Mouse (Mus musculus): ENCODE measurements around the gene Mxra8. TPM values are rescaled to one million over a fixed set of nuclear protein-coding genes. Genes with fewer than 3 reads are reported as not detected.

The Mxra8 gene
- 28.3 and 35.4 TPM in 2 replicates for polyA plus RNA-seq (2015; fragmentation: Nextera tagmentation; extraction: Ambion mirVana)

DNA sequence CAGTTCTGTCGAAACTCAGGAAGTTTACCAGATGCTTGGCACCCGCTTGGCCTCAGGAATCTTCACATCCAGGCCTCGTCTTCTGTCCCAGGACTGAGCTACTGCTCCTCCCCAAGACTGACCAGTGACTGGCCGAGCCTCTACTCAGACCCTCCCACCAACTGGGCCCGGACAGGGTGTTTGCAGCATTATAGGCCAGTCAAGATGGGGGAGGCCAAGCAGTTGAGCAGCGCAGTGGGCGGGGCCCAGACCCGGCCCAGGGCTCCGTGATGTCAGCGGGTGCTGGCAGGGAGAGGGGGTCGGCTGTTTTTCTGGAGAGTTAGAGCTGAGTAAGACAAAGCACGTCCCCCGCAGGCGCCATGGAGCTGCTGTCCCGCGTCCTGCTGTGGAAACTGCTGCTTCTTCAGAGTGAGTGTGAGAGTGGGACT lies at the start of gene Mxra8:
Gene Mxra8, plus strand, starts transcription at position 198 of the 428 bp plus-strand sequence.
- Histone ChIP-seq H3K9ac (replicated peaks) (peak within 1 kb of the TSS; percentile 33; the same call in 1 of the 2 replicates), H3K4me2 (peak within 1 kb of the TSS; percentile 63), H3K27ac (replicated peaks) (peak within 1 kb of the TSS; percentile 58), H3K27me3 (replicated peaks) (peaks cover 13% of the 10 kb centered on the region), H3K4me1 (peaks cover 18% of the 10 kb centered on the region), H3K4me3 (replicated peaks) (peak within 1 kb of the TSS; percentile 36), H3K9me3 (replicated peaks) (no peaks in the 10 kb centered on the region), H3K36me3 (no peaks in the 10 kb centered on the region)
- WGBS: 5% methylated on average over 16 of the region's 16 CpGs
- peak; percentile 50; the same call in 1 of the 2 replicates for ATAC-seq (ENCODE audit: low FRiP score)

DNA sequence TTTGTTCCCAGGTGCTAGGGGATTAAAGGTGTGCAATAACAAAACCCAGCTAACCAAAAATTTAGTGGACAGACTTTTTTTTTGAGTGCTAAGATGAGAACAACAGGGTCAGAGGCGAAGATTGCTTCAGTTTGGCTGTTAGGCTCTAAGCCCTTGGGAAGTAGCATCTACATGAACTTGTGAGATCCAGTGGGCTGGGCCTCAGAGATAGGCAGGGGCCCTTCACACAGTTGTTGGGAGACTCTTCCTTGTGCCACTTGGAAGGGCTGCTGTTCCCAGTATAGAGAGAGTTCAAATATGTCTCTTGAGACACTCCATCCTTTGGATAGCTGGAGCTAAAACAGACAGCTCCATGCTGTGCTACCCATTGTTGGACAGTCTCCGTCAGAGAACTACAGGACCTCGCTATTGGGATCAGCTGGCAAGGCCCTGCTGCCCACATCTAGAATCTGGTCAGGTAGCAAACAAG lies 49.4 kb upstream of the Mxra8 start, which contains the start of gene Ankrd65:
Gene Ankrd65, plus strand, starts transcription at position 419 of the 469 bp plus-strand sequence.
- WGBS: 81% methylated on average over 3 of the region's 3 CpGs
- no peak within 1 kb of the TSS for H3K27ac ChIP-seq (replicated peaks)
- no peak within 1 kb of the TSS for H3K9ac ChIP-seq (replicated peaks)
- H3K4me1 ChIP-seq: peaks cover 7% of the 10 kb centered on the region
- H3K9me3 ChIP-seq (replicated peaks): no peaks in the 10 kb centered on the region
- no peak within 1 kb of the TSS for H3K4me3 ChIP-seq (replicated peaks)
- H3K36me3 ChIP-seq: no peaks in the 10 kb centered on the region
- H3K27me3 ChIP-seq (replicated peaks): no peaks in the 10 kb centered on the region
- ATAC-seq (ENCODE audit: low FRiP score): no peak
- no peak within 1 kb of the TSS for H3K4me2 ChIP-seq

DNA sequence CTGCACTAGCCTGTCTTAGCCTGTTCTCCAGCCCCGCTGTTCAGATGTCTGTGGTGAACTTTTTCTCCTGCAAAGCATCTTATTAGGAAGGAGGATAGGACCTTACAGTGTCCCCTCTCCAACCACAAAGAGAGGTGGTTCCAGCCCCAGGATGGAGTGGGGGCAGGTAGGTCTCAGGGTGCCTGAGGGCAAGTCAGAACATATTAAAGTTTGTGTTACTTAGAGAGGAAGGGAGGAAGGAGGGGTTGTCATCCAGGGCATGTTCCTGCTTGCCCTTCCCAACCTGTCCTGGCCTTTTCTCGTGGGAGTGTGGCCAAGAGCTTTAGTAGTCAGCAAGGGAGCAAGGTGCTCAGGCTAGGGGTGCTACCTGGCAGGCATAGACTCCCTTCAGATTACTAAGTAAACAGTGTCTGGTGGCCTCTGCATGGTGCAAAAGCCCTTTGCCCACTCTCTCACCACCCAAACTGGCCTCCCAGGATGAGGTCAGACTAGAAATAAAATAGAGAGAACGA lies 48.8 kb upstream of the Mxra8 start:
- ATAC-seq (ENCODE audit: low FRiP score): no peak
- Histone ChIP-seq H3K4me1 (0 out of 2 replicates have a peak, but pooled peaks cover under 1% of the 10 kb centered on the region), H3K9me3 (replicated peaks) (no peaks in the 10 kb centered on the region), H3K9ac (replicated peaks) (no peak overlapping the region), H3K27ac (replicated peaks) (no peak overlapping the region), H3K4me2 (no peak overlapping the region), H3K36me3 (no peaks in the 10 kb centered on the region), H3K27me3 (replicated peaks) (no peaks in the 10 kb centered on the region), H3K4me3 (replicated peaks) (no peak overlapping the region)
- 78% methylated on average over 3 of the region's 3 CpGs for WGBS

DNA sequence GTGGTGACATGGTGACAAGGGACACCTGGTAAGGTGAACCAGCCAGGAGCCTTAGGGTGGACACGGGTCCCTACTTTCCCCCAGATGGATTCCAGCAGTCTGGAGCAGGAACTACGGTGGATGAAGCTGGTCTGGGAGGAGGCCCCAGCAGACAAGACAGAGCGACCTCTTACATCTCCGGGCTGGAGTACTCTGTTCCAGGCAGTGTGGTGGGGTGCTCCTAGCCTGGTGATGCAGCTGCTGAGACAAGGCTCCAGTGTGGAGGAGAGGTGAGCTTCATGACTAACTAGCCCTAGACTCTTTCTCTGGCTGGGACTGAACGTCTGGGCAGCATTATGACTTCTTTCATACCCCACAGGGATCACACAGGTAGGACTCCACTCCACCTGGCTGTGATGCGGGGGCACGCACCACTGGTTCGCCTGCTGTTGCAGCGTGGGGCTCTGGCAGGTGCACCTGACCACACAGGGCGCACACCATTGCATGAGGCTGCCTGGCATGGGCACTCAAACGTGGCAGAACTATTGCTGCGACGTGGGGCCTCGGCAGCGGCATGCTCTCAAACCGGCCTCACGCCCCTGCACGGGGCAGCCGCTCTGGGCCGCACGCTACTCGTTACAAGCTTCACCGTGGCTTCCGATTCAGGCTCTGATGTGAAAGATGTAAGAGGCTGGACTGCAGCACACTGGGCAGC lies 48.1 kb upstream of the Mxra8 start:
- 75% methylated on average over 24 of the region's 24 CpGs for WGBS
- Histone ChIP-seq H3K9me3 (replicated peaks) (no peaks in the 10 kb centered on the region), H3K4me1 (no peaks in the 10 kb centered on the region)

DNA sequence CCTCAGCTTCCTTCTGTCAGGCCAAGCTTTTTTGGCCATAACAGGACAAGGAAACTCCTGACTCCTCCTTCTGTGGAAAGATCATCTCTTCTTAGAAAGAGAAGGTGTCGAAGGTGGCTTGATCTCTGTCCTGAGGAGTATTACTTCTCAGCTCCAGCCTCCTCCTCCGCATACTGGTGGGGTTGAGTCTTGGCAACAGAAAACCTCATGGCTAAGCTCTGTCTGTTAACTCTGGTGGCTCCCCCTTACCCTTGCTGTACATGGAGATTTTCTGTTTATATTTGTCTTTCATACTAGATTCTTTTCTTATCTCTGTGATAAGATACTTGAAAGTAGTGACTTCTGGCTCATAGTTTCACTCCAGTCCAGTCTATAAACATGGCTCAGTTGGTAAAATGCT lies 45.8 kb upstream of the Mxra8 start:
- no peak overlapping the region for H3K4me3 ChIP-seq (replicated peaks)
- H3K9ac ChIP-seq (replicated peaks): no peak overlapping the region
- no peak overlapping the region for H3K27ac ChIP-seq (replicated peaks)
- H3K27me3 ChIP-seq (replicated peaks): 0 out of 2 replicates have a peak, but pooled peaks cover 2% of the 10 kb centered on the region
- no peak overlapping the region for H3K4me2 ChIP-seq
- no peaks in the 10 kb centered on the region for H3K4me1 ChIP-seq
- no peaks in the 10 kb centered on the region for H3K36me3 ChIP-seq
- no peak for ATAC-seq (ENCODE audit: low FRiP score)
- H3K9me3 ChIP-seq (replicated peaks): no peaks in the 10 kb centered on the region
- WGBS: 91% methylated on average over 2 of the region's 2 CpGs

More for the DNA sequence above, 48.1 kb upstream of the Mxra8 start:
- H3K27ac ChIP-seq (replicated peaks): no peak overlapping the region
- H3K4me2 ChIP-seq: no peak overlapping the region
- no peak for ATAC-seq (ENCODE audit: low FRiP score)
- no peak overlapping the region for H3K9ac ChIP-seq (replicated peaks)
- H3K4me3 ChIP-seq (replicated peaks): no peak overlapping the region
- no peaks in the 10 kb centered on the region for H3K36me3 ChIP-seq
- H3K27me3 ChIP-seq (replicated peaks): no peaks in the 10 kb centered on the region

DNA sequence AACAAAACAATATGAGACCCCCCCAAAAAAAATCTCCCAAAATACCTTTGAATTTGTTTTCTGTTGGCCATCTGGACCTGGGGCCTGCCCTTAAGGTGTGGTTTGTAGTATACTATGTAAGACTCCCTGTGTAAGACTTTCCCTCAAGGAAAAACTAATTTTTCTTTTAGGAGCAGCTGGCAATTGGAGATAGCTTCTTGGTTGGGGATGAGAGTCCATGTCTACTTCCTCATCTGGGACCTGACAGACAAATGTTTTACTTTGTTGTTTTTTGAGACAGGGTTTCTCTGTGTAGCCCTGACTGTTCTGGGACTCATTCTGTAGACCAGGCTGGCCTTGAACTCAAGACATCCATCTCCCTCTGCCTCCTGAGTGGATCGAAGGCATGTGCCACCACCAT lies 37.4 kb upstream of the Mxra8 start:
- Histone ChIP-seq H3K9ac (replicated peaks) (no peak overlapping the region), H3K4me1 (peaks cover 24% of the 10 kb centered on the region), H3K4me2 (no peak overlapping the region), H3K27me3 (replicated peaks) (no peaks in the 10 kb centered on the region), H3K36me3 (peaks cover 15% of the 10 kb centered on the region), H3K4me3 (replicated peaks) (no peak overlapping the region), H3K9me3 (replicated peaks) (no peaks in the 10 kb centered on the region), H3K27ac (replicated peaks) (no peak overlapping the region)
- ATAC-seq (ENCODE audit: low FRiP score): no peak
- WGBS: 100% methylated on average over 1 of the region's 1 CpGs

DNA sequence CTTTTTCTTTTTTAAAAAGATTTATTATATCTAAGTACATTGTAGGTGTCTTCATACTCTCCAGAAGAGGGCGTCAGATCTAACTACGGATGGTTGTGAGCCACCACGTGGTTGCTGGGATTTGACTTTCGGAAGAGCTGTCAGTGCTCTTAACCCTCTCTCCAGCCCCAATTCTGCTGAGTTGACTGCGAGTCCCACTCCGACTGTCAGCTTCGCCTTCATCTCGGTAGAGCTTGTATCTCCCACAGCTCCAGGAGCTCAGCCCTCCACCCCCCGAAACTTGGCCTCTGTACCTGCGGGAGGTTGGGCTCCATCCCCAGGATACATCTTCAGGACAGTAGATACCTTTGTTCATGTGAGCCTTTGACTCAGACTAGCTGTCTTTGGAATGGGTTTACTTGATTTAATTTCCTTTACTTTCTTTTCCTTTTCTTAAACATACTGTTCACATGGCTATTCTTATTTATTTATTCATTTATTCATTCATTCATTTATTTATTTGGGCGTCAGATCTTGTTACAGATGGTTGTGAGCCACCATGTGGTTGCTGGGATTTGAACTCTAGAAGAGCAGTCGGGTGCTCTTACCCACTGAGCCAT lies 36.6 kb upstream of the Mxra8 start, which contains the start of gene Mrpl20:
Gene Mrpl20, plus strand, starts transcription at position 138 of the 599 bp plus-strand sequence.
- Histone ChIP-seq H3K36me3 (peaks cover 21% of the 10 kb centered on the region), H3K27ac (replicated peaks) (peak within 1 kb of the TSS; percentile 76), H3K4me1 (peaks cover 24% of the 10 kb centered on the region), H3K9me3 (replicated peaks) (no peaks in the 10 kb centered on the region), H3K9ac (replicated peaks) (peak within 1 kb of the TSS; percentile 82), H3K4me3 (replicated peaks) (peak within 1 kb of the TSS; percentile 92), H3K27me3 (replicated peaks) (no peaks in the 10 kb centered on the region), H3K4me2 (peak within 1 kb of the TSS; percentile 84)
- peak; percentile 22 for ATAC-seq (ENCODE audit: low FRiP score)
- WGBS: 11% methylated on average over 12 of the region's 12 CpGs

DNA sequence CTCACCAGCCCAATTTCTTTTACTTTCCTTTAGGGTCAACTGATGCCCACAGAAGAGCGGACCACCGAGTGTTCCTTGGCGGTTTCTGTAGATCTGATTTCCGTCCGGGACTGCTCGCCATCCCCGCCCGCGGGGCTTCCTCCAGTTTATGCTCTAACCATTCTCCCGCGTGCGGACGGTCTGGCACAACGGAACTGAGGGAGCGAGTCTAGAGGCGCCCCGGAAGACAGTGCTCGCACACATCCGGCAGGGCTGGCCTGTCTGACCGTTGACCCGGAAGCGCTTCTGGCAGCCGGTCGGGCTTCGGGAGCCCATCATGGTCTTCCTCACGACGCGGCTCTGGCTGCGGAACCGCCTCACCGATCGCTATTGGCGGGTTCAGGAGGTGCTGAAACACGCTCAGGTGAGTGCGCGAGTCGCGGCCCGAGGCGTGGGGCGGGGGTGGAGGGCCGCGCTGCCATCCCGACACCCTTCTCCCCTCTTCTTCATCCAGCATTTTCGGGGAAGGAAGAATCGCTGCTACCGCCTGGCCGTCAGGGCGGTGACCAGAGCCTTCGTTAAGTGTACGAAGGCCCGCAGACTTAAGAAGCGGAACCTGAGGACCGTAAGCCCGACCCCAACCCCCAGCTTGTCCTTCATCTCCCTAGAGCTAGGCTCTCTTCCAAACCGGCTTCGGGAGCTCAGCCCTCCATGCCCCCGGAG lies 36.0 kb upstream of the Mxra8 start:
- under 1% methylated on average over 58 of the region's 58 CpGs for WGBS
- ATAC-seq (ENCODE audit: low FRiP score): peak; percentile 98
- peaks cover 27% of the 10 kb centered on the region for H3K36me3 ChIP-seq

DNA sequence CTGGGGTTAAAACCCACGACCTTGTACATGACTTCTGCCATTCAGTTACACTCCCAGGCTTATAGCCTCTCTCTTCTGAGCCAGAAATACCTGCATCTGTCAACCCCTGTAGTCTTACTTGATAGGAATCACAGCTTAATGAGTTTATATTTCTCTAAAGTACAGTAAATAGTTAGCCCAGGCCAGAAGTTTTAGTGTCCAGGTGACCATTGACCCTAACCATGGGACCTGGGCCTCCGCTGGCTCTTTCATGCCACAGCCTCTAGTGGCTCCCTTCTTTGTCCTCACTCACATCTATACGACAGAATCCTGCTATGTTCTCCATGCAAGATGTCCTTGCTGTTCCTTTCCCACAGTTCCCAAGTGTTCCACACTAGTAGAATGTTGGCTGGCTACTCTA lies 31.6 kb upstream of the Mxra8 start:
- Histone ChIP-seq H3K27me3 (replicated peaks) (no peaks in the 10 kb centered on the region), H3K4me1 (peaks cover 31% of the 10 kb centered on the region), H3K4me3 (replicated peaks) (no peak overlapping the region), H3K4me2 (no peak overlapping the region), H3K9ac (replicated peaks) (no peak overlapping the region), H3K9me3 (replicated peaks) (no peaks in the 10 kb centered on the region), H3K36me3 (peaks cover 53% of the 10 kb centered on the region), H3K27ac (replicated peaks) (no peak overlapping the region)
- WGBS: 91% methylated on average over 3 of the region's 3 CpGs
- no peak for ATAC-seq (ENCODE audit: low FRiP score)

More for the DNA sequence above, 36.0 kb upstream of the Mxra8 start:
- Histone ChIP-seq H3K9ac (replicated peaks) (peak overlapping the region; percentile 82), H3K4me1 (peaks cover 24% of the 10 kb centered on the region), H3K9me3 (replicated peaks) (no peaks in the 10 kb centered on the region), H3K27ac (replicated peaks) (peak overlapping the region; percentile 76), H3K27me3 (replicated peaks) (no peaks in the 10 kb centered on the region), H3K4me2 (peak overlapping the region; percentile 84), H3K4me3 (replicated peaks) (peak overlapping the region; percentile 92)

DNA sequence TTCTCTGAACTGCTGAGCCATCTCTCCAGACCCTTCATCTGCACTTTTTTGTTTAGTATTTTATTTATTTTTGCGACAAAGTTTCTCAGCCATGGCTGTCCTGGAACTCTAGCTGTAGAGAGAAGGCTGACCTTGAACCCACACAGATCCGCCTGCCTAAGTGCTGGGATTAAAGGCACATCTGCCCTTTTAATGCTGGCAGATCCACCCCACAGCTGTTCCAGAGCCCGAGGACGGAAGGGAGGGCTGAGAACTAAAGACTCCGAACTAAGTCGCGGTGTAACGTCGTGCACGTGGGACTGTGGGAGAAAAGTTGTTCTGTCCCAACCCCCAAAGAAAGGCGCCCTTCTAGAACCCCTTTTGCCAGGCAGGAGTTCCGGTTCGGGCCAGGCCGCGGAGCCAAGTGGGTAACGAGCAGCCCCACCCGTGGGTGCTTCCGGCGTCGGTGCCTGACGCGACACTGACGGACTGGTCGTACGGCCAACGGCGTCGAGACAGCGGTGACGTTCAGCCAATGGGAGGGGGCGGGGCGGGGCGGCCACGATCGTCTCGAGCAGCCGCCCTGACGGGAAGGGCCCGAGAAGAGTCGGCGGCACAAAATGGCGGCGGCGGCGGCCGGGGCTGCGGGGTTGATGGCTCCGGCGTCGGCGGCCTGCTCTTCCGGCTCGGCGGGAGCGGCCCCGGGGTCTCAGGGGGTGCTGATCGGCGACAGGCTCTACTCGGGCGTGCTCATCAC lies 27.4 kb upstream of the Mxra8 start, which contains the start of gene Ccnl2:
Gene Ccnl2, plus strand, starts transcription at position 561 of the 736 bp plus-strand sequence.
- Histone ChIP-seq H3K27me3 (replicated peaks) (no peaks in the 10 kb centered on the region), H3K4me3 (replicated peaks) (peak within 1 kb of the TSS; percentile 93), H3K9ac (replicated peaks) (peak within 1 kb of the TSS; percentile 93), H3K9me3 (replicated peaks) (no peaks in the 10 kb centered on the region), H3K4me1 (peaks cover 30% of the 10 kb centered on the region), H3K36me3 (peaks cover 70% of the 10 kb centered on the region), H3K27ac (replicated peaks) (peak within 1 kb of the TSS; percentile 90), H3K4me2 (peak within 1 kb of the TSS; percentile 69)
- ATAC-seq (ENCODE audit: low FRiP score): peak; percentile 100
- under 1% methylated on average over 60 of the region's 60 CpGs for WGBS
